Mouse (Mus musculus): ENCODE results near the gene Slco1c1. TPM values are rescaled to one million over a fixed set of nuclear protein-coding genes. Genes with fewer than 3 reads are reported as not detected.
"Not testable (repeated sequence)": the region's sequence is repeated elsewhere in the genome, so short reads cannot be mapped to it uniquely, and the experiment has no call there.

The Slco1c1 gene
- total RNA-seq, 2 experiments from 2014 or later, result 0.09 to 0.36 TPM

- DNase-seq, result no peak
Observed at GRCm38 (mm10) chr6:141590002-141590401, 65.8 kb downstream of the Slco1c1 start.

GRCm38 (mm10) chr6:141590598-141591200 lies 66.5 kb downstream of the Slco1c1 start:
- not testable (repeated sequence) for DNase-seq

- DNase-seq, result no peak
Observed at GRCm38 (mm10) chr6:141596081-141596480, 71.9 kb downstream of the Slco1c1 start.

- DNase-seq, result no peak
Observed at GRCm38 (mm10) chr6:141597037-141597436, 72.9 kb downstream of the Slco1c1 start.

- no peak for DNase-seq
Observed at GRCm38 (mm10) chr6:141600940-141601339, 76.8 kb downstream of the Slco1c1 start.

GRCm38 (mm10) chr6:141610702-141611260 lies 86.6 kb downstream of the Slco1c1 start:
- DNase-seq, result no peak

- DNase-seq, result no peak
Observed at GRCm38 (mm10) chr6:141614017-141614416, 89.8 kb downstream of the Slco1c1 start.

- no peak for DNase-seq
Observed at GRCm38 (mm10) chr6:141615348-141615747, 91.2 kb downstream of the Slco1c1 start.

Other genes starting within 250 kb of the Slco1c1 start
- not detected for gene Slco1b2, start 105.2 kb downstream of the Slco1c1 start, total RNA-seq (2021)
- not detected for gene Gm5724, start 249.4 kb downstream of the Slco1c1 start, total RNA-seq (2021)